Mouse (Mus musculus) neural tube, embryonic 13.5 days (tissue): ENCODE measurements at regions not wholly inside any gene's neighbourhood (a gene's known extent, or its start where the extent isn't known, plus 50 kb on each side); places are given as distances from the start of the nearest gene placed in this dataset.

Experiments used
- ATAC-seq: fragments of 200-750 bp; cut with Nextera tagmentation; 2 replicates; pipeline ENCODE4 v1.8.0; 2017; ENCODE audit warnings: low read depth, mild to moderate bottlenecking, moderate TSS enrichment, moderate library complexity
- H3K27ac ChIP-seq: fragments of 300-500 bp; sonication (generic); replicated peaks from 2 replicates; pipeline ENCODE4 v1.5.1; 2015; ENCODE audit warnings: moderate library complexity, mild to moderate bottlenecking, inconsistent platforms
- H3K27me3 ChIP-seq: fragments of 300-500 bp; sonication (generic); 2 replicates; pipeline ENCODE4 v1.6.1; 2015; ENCODE audit warnings: mild to moderate bottlenecking, inconsistent platforms
- H3K36me3 ChIP-seq: fragments of 300-500 bp; sonication (generic); 2 replicates; pipeline ENCODE4 v1.6.1; 2015; ENCODE audit warnings: mild to moderate bottlenecking, inconsistent platforms
- H3K4me1 ChIP-seq: fragments of 300-500 bp; sonication (generic); replicated peaks from 2 replicates; pipeline ENCODE4 v1.6.1; 2015; ENCODE audit warnings: inconsistent platforms
- H3K4me2 ChIP-seq: fragments of 300-500 bp; sonication (generic); 2 replicates; pipeline ENCODE4 v1.6.1; 2015; ENCODE audit warnings: inconsistent platforms, mild to moderate bottlenecking, moderate library complexity
- H3K4me3 ChIP-seq: fragments of 300-500 bp; sonication (generic); 2 replicates; pipeline ENCODE4 v1.5.1; 2015; ENCODE audit warnings: mild to moderate bottlenecking, inconsistent platforms
- H3K9ac ChIP-seq: fragments of 300-500 bp; sonication (generic); 2 replicates; pipeline ENCODE4 v1.6.1; 2015; ENCODE audit warnings: moderate library complexity, mild to moderate bottlenecking, inconsistent platforms
- H3K9me3 ChIP-seq: fragments of 300-500 bp; sonication (generic); 2 replicates; pipeline ENCODE4 v1.6.1; 2016; ENCODE audit warnings: inconsistent platforms
- WGBS: fragments of 180-500 bp; shearing (Covaris S2); methylation state at CpG from one replicate; pipeline ENCODE4 v1.1.7; 2015; 5-methylcytosine and 5-hydroxymethylcytosine counted together

DNA sequence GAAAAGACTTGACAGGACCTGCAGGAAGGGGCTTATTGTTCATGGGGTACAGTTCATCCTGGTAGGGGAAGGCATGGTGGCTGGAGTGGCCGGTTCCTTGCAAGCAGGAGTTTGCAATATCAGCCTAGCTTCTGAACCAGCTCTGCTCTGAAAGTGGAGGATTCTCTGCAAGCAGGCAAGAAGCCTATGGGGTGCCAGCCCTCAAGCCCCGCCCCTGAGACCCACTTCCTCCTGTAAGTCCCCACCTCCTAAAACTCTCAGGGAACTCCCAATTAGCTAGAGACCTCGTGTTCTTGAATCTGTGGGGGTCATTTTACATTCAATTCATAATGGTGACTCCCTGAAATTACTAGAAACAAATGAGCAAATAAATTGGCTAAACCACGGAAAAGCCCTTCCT lies 99.0 kb upstream of the Rnaseh2b start:
- H3K4me1 ChIP-seq = peaks cover 7% of the 10 kb centered on the region
- H3K27ac ChIP-seq = no peak overlapping the region
- no peak for ATAC-seq
- H3K9ac ChIP-seq = no peak overlapping the region
- H3K4me3 ChIP-seq = no peak overlapping the region
- H3K27me3 ChIP-seq = no peaks in the 10 kb centered on the region
- WGBS = 44% methylated on average over 4 of the region's 4 CpGs
- no peak overlapping the region for H3K4me2 ChIP-seq
- no peaks in the 10 kb centered on the region for H3K36me3 ChIP-seq
- H3K9me3 ChIP-seq = no peaks in the 10 kb centered on the region

DNA sequence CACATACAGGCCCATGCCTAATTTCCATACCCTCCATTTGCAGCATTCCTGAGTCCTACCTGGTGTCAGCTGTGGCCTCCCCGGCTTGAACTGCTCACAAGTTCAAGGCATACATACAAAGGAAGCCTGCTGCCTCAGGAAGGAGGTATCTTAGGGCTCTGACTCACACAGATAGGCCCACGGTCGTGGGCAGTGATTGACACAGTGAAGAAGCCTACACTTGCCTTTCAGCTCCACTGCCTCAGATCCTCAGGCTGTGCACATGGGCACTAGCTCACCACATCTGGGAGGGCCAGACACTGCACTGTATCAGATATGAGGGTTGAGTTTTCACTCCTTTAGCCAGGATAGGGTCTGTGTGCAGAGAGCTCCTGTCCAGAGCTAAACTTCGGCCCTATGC lies 95.6 kb upstream of the Rnaseh2b start:
- Histone ChIP-seq H3K4me1 (peaks cover 7% of the 10 kb centered on the region), H3K4me3 (no peak overlapping the region), H3K36me3 (no peaks in the 10 kb centered on the region), H3K4me2 (no peak overlapping the region), H3K27me3 (no peaks in the 10 kb centered on the region), H3K9me3 (no peaks in the 10 kb centered on the region), H3K9ac (no peak overlapping the region), H3K27ac (no peak overlapping the region)
- 73% methylated on average over 4 of the region's 4 CpGs for WGBS
- ATAC-seq = no peak

DNA sequence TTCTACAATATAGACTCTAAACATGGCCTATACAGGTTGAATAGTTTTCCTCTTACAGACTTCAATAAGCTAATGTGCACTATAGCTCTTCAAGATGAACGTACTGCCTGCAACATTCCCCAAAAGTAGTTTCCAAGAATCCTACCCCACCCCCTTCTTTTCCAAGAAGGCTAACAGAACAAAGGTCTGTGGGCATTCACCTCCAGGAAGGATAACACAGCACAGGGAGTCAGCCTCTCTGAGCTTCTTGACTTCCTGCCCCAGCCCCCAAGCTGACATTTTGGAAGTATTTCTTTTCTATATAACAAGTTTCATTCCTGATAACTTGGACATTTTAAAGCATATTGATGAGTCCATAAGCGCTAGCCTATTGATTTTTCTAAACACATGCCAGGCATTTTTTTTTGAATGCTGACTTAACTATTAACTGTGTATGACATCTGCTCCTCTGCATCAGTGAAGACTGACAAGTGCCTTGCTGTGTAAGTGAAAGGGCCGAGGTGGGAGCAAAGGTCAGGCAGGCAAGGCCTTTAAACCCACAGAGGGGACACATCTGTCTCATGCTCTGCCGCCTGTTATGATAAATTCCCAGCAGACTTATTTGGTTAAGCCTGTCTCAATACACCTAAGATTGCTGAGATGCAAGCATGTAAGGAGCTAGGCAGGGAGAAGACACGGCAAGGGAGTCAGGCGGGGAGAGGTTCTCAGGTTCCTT lies 93.8 kb upstream of the Rnaseh2b start:
- Histone ChIP-seq H3K4me3 (no peak overlapping the region), H3K36me3 (no peaks in the 10 kb centered on the region), H3K4me1 (no peaks in the 10 kb centered on the region), H3K4me2 (no peak overlapping the region), H3K27ac (no peak overlapping the region), H3K9me3 (no peaks in the 10 kb centered on the region), H3K27me3 (no peaks in the 10 kb centered on the region), H3K9ac (no peak overlapping the region)
- ATAC-seq = no peak
- WGBS = 67% methylated on average over 6 of the region's 6 CpGs

DNA sequence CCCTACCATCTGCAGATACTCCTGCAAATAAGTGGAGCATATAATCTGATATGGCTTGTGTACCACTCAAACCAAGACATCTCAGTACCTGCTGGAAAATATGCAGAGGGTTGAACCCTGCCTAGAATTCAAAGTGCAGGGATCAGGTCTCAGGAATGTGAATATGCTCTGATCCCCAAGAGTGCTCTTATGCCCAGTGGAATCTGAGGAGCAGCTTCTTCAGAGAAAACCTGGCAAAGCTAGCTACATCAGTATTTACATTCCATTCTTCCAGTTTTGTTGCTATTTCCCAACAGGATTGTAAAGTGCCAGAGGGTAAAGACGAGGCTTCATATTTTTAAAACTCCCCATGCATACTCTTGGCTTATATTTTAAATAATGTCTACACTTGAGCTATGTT lies 77.3 kb upstream of the Rnaseh2b start:
- Histone ChIP-seq H3K9me3 (no peaks in the 10 kb centered on the region), H3K4me1 (no peaks in the 10 kb centered on the region), H3K27ac (no peak overlapping the region), H3K36me3 (no peaks in the 10 kb centered on the region), H3K27me3 (no peaks in the 10 kb centered on the region), H3K9ac (no peak overlapping the region), H3K4me3 (no peak overlapping the region), H3K4me2 (no peak overlapping the region)
- 69% methylated on average over 1 of the region's 1 CpGs for WGBS
- ATAC-seq = no peak

DNA sequence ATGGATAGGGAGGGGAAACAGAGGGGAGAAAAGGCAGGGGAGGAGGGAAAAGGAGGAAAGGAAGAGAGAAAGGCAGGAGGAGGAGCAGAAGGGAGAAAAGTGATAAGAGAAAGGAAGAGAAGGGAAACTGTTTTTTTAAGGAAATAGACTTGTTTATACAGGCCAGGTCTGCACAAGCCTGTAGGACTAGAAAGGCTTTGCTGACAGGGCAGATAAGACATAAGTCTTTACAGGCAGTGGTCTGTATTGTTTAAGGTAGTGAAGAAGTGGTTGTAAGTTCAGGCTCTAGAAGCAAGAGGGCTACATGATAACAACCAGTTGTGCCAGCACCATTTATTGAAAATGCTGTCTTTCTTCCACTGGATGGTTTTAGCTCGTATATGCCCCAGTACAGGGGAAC lies 75.4 kb upstream of the Rnaseh2b start:
- 86% methylated on average over 1 of the region's 1 CpGs for WGBS
- Histone ChIP-seq H3K27ac (no peak overlapping the region), H3K9ac (no peak overlapping the region), H3K36me3 (no peaks in the 10 kb centered on the region), H3K4me3 (no peak overlapping the region), H3K9me3 (no peaks in the 10 kb centered on the region), H3K4me2 (no peak overlapping the region), H3K27me3 (no peaks in the 10 kb centered on the region), H3K4me1 (no peaks in the 10 kb centered on the region)
- ATAC-seq = no peak

DNA sequence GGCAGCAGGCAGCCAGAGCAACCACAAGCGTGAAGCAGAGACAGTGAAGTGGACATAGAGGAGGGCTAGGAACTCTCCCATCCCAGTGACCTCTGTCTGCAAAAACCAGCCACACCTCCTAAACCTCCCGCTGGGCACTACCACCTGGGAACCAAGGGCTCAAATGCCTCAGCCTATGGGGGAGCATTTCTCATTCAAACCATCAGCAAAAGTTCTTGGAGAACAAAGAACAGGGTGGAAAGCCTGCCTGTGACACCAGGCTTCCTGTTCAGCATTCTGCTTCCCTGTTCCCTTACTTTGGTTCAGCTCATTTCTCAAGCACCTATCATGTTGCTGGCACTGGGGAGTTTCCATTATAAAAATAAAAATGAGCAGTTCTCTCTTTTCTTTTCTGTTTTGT lies 74.4 kb upstream of the Rnaseh2b start:
- Histone ChIP-seq H3K9me3 (no peaks in the 10 kb centered on the region), H3K4me2 (no peak overlapping the region), H3K9ac (no peak overlapping the region), H3K27ac (no peak overlapping the region), H3K4me3 (no peak overlapping the region), H3K36me3 (no peaks in the 10 kb centered on the region), H3K27me3 (no peaks in the 10 kb centered on the region), H3K4me1 (no peaks in the 10 kb centered on the region)
- ATAC-seq = no peak
- WGBS = 65% methylated on average over 2 of the region's 2 CpGs

DNA sequence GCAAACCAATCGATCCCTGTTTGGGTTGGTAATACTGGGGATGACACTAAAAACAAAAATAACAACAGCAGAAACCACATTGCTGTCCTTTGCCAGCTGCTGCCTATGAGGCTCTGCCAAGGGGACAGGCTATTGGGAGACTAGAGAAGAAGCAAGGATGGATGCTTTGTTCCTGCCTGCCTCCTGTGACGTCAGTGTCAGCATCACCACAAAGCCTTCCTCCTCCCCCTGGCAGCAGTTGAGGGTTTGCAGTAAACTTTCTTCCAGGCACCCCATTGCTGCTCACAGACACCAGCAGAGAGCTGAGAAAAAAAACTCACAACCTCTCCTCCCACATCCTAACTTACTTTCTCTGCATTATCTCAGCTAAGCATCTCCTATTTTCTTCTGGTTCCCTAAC lies 73.7 kb upstream of the Rnaseh2b start:
- no peak for ATAC-seq
- Histone ChIP-seq H3K4me3 (no peak overlapping the region), H3K4me2 (no peak overlapping the region), H3K27ac (no peak overlapping the region), H3K9me3 (no peaks in the 10 kb centered on the region), H3K9ac (no peak overlapping the region), H3K36me3 (no peaks in the 10 kb centered on the region), H3K4me1 (no peaks in the 10 kb centered on the region), H3K27me3 (no peaks in the 10 kb centered on the region)
- 44% methylated on average over 2 of the region's 2 CpGs for WGBS

DNA sequence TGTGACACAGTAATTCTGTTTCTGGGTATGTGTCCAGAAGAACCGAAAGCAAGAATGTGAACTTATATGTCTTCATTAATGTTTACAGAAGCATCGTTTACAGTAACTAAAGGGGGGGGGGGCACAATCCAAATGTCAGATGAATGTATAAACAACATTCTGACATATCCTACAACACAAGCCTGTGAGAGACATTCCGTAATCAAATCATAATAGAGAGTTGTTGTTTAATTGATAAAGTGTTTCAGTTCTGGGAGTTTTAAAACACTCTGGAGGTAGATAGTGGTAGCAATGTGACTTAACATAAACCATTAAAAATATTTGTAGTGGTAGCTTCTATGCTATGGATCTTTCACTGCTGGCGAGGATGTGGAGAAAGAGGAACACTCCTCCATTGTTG lies 71.6 kb upstream of the Rnaseh2b start:
- H3K27me3 ChIP-seq = no peaks in the 10 kb centered on the region
- no peaks in the 10 kb centered on the region for H3K36me3 ChIP-seq
- ATAC-seq = no peak
- 91% methylated on average over 4 of the region's 4 CpGs for whole genome bisulfite sequencing
- H3K9me3 ChIP-seq = no peaks in the 10 kb centered on the region
- no peak overlapping the region for H3K4me3 ChIP-seq
- H3K27ac ChIP-seq = no peak overlapping the region
- H3K4me1 ChIP-seq = no peaks in the 10 kb centered on the region
- H3K9ac ChIP-seq = no peak overlapping the region
- H3K4me2 ChIP-seq = no peak overlapping the region
